Mouse (Mus musculus) cerebellum, adult 2 months (tissue): Measurements from ENCODE around the gene Wdr81. TPM values are rescaled to one million over a fixed set of nuclear protein-coding genes. Genes with fewer than 3 reads are reported as not detected.

Experiments used
- DNase-seq, 2 experiments: peaks; one replicate each; pipeline ENCODE4 v3.0.0; 2021
- H3K27ac ChIP-seq: fragments of 200-500 bp; 2 replicates; pipeline ENCODE4 v1.5.1; 2012; ENCODE audit warnings: low read length, control low read depth, inconsistent platforms; ENCODE audit not compliant: insufficient read depth
- H3K27me3 ChIP-seq: fragments of 200-500 bp; 2 replicates; pipeline ENCODE4 v1.6.1; 2012; ENCODE audit warnings: inconsistent platforms, mild to moderate bottlenecking, low read length, moderate library complexity; ENCODE audit not compliant: control insufficient read depth, insufficient read depth
- H3K4me1 ChIP-seq: fragments of 200-500 bp; 2 replicates; pipeline ENCODE4 v1.6.1; 2011; ENCODE audit warnings: low read length; ENCODE audit not compliant: control insufficient read depth, insufficient read depth
- H3K4me3 ChIP-seq: fragments of 200-500 bp; replicated peaks from 2 replicates; pipeline ENCODE3; 2011; ENCODE audit warnings: mild to moderate bottlenecking, low read depth, low read length, control low read depth; ENCODE audit not compliant: insufficient read depth
- CTCF ChIP-seq: fragments of 200-500 bp; IDR thresholded peaks from 2 replicates; pipeline ENCODE4 v1.5.1; 2011; ENCODE audit warnings: low read depth, mild to moderate bottlenecking, control low read depth, low read length, moderate library complexity, borderline replicate concordance; ENCODE audit not compliant: insufficient read depth
- POLR2A ChIP-seq: fragments of 200-500 bp; IDR thresholded peaks from 2 replicates; pipeline ENCODE4 v1.6.1; 2011; ENCODE audit warnings: low read length, control low read depth, borderline replicate concordance; ENCODE audit not compliant: insufficient read depth
- WGBS: fragments of 180-500 bp; shearing (Covaris S2); methylation state at CpG from one replicate; pipeline ENCODE4 v1.1.7; 2018; 5-methylcytosine and 5-hydroxymethylcytosine counted together
- polyA plus RNA-seq: library from polyadenylated mRNA; depleted of rRNA; stranded (reverse); fragments of >200 nt; gene quantifications from 2 replicates; pipeline ENCODE4 v1.2.3, GENCODE M21; 2012; rRNA removed

Gene Wdr81
- 15.1 and 15.3 TPM in 2 replicates for polyA plus RNA-seq

GRCm38 (mm10) chr11:75453991-75454930, at the start of gene Wdr81:
Gene Wdr81, minus strand, starts transcription at chr11:75454717.
- H3K4me1 ChIP-seq, result peaks cover 35% of the 10 kb centered on the region
- 2% methylated on average over 56 of the region's 56 CpGs for WGBS
- peak; percentile 71 for TF ChIP-seq POLR2A
- 0 out of 2 replicates have a peak, but pooled peaks have one; percentile 23 for TF ChIP-seq CTCF
- peak within 1 kb of the TSS; percentile 54; the same call in 1 of the 2 replicates for H3K27ac ChIP-seq
- peak within 1 kb of the TSS; percentile 73 for H3K4me3 ChIP-seq
- peak; percentile 86 to 87 for DNase-seq
- H3K27me3 ChIP-seq, result no peaks in the 10 kb centered on the region

GRCm38 (mm10) chr11:75498126-75498525, 43.6 kb upstream of the Wdr81 start:
- TF ChIP-seq POLR2A (no peak), CTCF (no peak)
- Histone ChIP-seq H3K27ac (no peak overlapping the region), H3K27me3 (no peaks in the 10 kb centered on the region), H3K4me3 (no peak overlapping the region), H3K4me1 (no peaks in the 10 kb centered on the region)
- DNase-seq, result no peak
- 12% methylated on average over 1 of the region's 1 CpGs for WGBS

- Histone ChIP-seq H3K4me3 (no peak overlapping the region), H3K27ac (no peak overlapping the region), H3K27me3 (no peaks in the 10 kb centered on the region), H3K4me1 (no peaks in the 10 kb centered on the region)
- no peak for DNase-seq
- WGBS, result 94% methylated on average over 10 of the region's 10 CpGs
- TF ChIP-seq CTCF (no peak), POLR2A (no peak)
Observed at GRCm38 (mm10) chr11:75494296-75495049, 40.0 kb upstream of the Wdr81 start.

- WGBS, result 36% methylated on average over 6 of the region's 6 CpGs
- Histone ChIP-seq H3K27me3 (no peaks in the 10 kb centered on the region), H3K4me1 (peaks cover 4% of the 10 kb centered on the region; the same call in 1 of the 2 replicates), H3K27ac (no peak overlapping the region), H3K4me3 (peak overlapping the region; percentile 77)
- TF ChIP-seq CTCF (no peak), POLR2A (no peak)
- no peak for DNase-seq
Observed at GRCm38 (mm10) chr11:75487496-75487895, 33.0 kb upstream of the Wdr81 start.

- Histone ChIP-seq H3K27ac (peak within 1 kb of the TSS; percentile 91), H3K27me3 (no peaks in the 10 kb centered on the region), H3K4me1 (peaks cover 4% of the 10 kb centered on the region; the same call in 1 of the 2 replicates), H3K4me3 (peak within 1 kb of the TSS; percentile 77)
- peak; percentile 79 for TF ChIP-seq POLR2A
- TF ChIP-seq CTCF, result no peak
- WGBS, result under 1% methylated on average over 52 of the region's 52 CpGs
- peak; percentile 98 to 99 for DNase-seq
Observed at GRCm38 (mm10) chr11:75486601-75487285, 32.2 kb upstream of the Wdr81 start, which contains the start of gene Prpf8. Gene Prpf8, plus strand, starts transcription at chr11:75486816.

- TF ChIP-seq POLR2A, result no peak
- TF ChIP-seq CTCF, result no peak
- no peak overlapping the region for H3K4me3 ChIP-seq
- WGBS, result 24% methylated on average over 3 of the region's 3 CpGs
- no peaks in the 10 kb centered on the region for H3K27me3 ChIP-seq
- peaks cover 4% of the 10 kb centered on the region; the same call in 1 of the 2 replicates for H3K4me1 ChIP-seq
- no peak for DNase-seq
- no peak overlapping the region for H3K27ac ChIP-seq
Observed at GRCm38 (mm10) chr11:75486192-75486591, 31.7 kb upstream of the Wdr81 start.

- 60% methylated on average over 7 of the region's 7 CpGs for WGBS
- Histone ChIP-seq H3K4me1 (no peaks in the 10 kb centered on the region), H3K4me3 (no peak overlapping the region), H3K27me3 (no peaks in the 10 kb centered on the region), H3K27ac (no peak overlapping the region)
- no peak for TF ChIP-seq CTCF
- TF ChIP-seq POLR2A, result no peak
- DNase-seq, result no peak
Observed at GRCm38 (mm10) chr11:75473376-75473775, 18.9 kb upstream of the Wdr81 start.

GRCm38 (mm10) chr11:75472469-75473081, 18.1 kb upstream of the Wdr81 start:
- Histone ChIP-seq H3K27ac (no peak overlapping the region), H3K27me3 (no peaks in the 10 kb centered on the region), H3K4me1 (no peaks in the 10 kb centered on the region), H3K4me3 (no peak overlapping the region)
- TF ChIP-seq CTCF, result no peak
- no peak for TF ChIP-seq POLR2A
- WGBS, result 80% methylated on average over 11 of the region's 11 CpGs
- DNase-seq, result no peak
